Mouse (Mus musculus) CH12.LX (cell line): ENCODE data around the gene RPS10-NUDT3. TPM values are rescaled to one million over a fixed set of nuclear protein-coding genes. Genes with fewer than 3 reads are reported as not detected.

Experiments used
- DNase-seq: peaks from one replicate; pipeline ENCODE4 v3.0.0-alpha.2; 2013; ENCODE audit errors: extremely low read depth
- H3K27ac ChIP-seq: 2 replicates; pipeline ENCODE4 v1.5.1; 2012; ENCODE audit warnings: low read depth, mild to moderate bottlenecking, control low read depth, moderate library complexity; ENCODE audit not compliant: insufficient read depth
- H3K27me3 ChIP-seq: replicated peaks from 2 replicates; pipeline ENCODE3; 2012; ENCODE audit warnings: inconsistent platforms
- H3K36me3 ChIP-seq, 2 experiments: replicated peaks in 1 of 2; 2 replicates each; pipeline versions ENCODE3 to v1.6.1; 2012; ENCODE audit warnings: inconsistent platforms in 1 of 2, low read length in 1 of 2, mild to moderate bottlenecking in 1 of 2, mixed read lengths in 1 of 2, moderate library complexity in 1 of 2; ENCODE audit not compliant: control insufficient read depth in 1 of 2, insufficient read depth in 1 of 2
- H3K4me1 ChIP-seq, 2 experiments: 2 replicates each; pipeline ENCODE4 v1.6.1; 2012; ENCODE audit warnings: inconsistent platforms in 1 of 2, moderate library complexity in 1 of 2; ENCODE audit not compliant: insufficient read depth in 2 of 2, control insufficient read depth in 1 of 2
- H3K4me2 ChIP-seq: 2 replicates; pipeline ENCODE4 v1.6.1; 2012; ENCODE audit warnings: low read depth, mild to moderate bottlenecking, control low read depth; ENCODE audit not compliant: poor library complexity, insufficient read depth, severe bottlenecking
- H3K4me3 ChIP-seq, 3 experiments: fragments of 150-350 bp in 1 of 3; sonication (generic) in 1 of 3; replicated peaks in 1 of 3; 2 replicates each; pipeline versions ENCODE3 to v1.5.1; 2011 to 2012; ENCODE audit warnings: low read depth in 2 of 3, low read length in 2 of 3, mild to moderate bottlenecking in 2 of 3, moderate library complexity in 2 of 3, control low read depth in 1 of 3, improper control_type of control experiment in 1 of 3, inconsistent platforms in 1 of 3, mixed read lengths in 1 of 3; ENCODE audit not compliant: poor library complexity in 1 of 3
- H3K79me2 ChIP-seq: replicated peaks from 2 replicates; pipeline ENCODE4 v1.6.1; 2012; ENCODE audit warnings: mild to moderate bottlenecking, moderate library complexity; ENCODE audit not compliant: control insufficient read depth, poor library complexity, insufficient read depth, severe bottlenecking; ENCODE audit errors: extremely low read depth
- H3K9ac ChIP-seq: 2 replicates; pipeline ENCODE4 v1.6.1; 2012; ENCODE audit warnings: low read depth, mild to moderate bottlenecking, control low read depth, moderate library complexity; ENCODE audit not compliant: insufficient read depth
- H3K9me3 ChIP-seq: replicated peaks from 2 replicates; pipeline ENCODE3; 2012; ENCODE audit warnings: low read length, inconsistent platforms, mixed read lengths
- BHLHE40 ChIP-seq: IDR thresholded peaks from 2 replicates; pipeline ENCODE4 v1.6.1; 2011; ENCODE audit warnings: mild to moderate bottlenecking, low read depth, low read length, improper control_type of control experiment
- CHD1 ChIP-seq: IDR thresholded peaks from 2 replicates; pipeline ENCODE4 v1.6.1; 2012; ENCODE audit warnings: low read depth, low read length, improper control_type of control experiment, inconsistent platforms
- CHD2 ChIP-seq: IDR thresholded peaks from 2 replicates; pipeline ENCODE4 v1.6.1; 2011; ENCODE audit warnings: low read length, improper control_type of control experiment
- CTCF ChIP-seq, 2 experiments: IDR thresholded peaks in 1 of 2; conservative IDR thresholded peaks in 1 of 2; 2 replicates each; pipeline ENCODE4 v1.5.1; 2011 to 2012; ENCODE audit warnings: low read depth in 2 of 2, low read length in 2 of 2, improper control_type of control experiment in 1 of 2, inconsistent platforms in 1 of 2, mild to moderate bottlenecking in 1 of 2, moderate library complexity in 1 of 2
- ELF1 ChIP-seq: IDR thresholded peaks from 2 replicates; pipeline ENCODE4 v1.6.1; 2014; ENCODE audit warnings: low read depth, mild to moderate bottlenecking, inconsistent platforms, low read length, improper control_type of control experiment
- EP300 ChIP-seq: IDR thresholded peaks from 2 replicates; pipeline ENCODE4 v1.6.1; 2011; ENCODE audit warnings: low read length, improper control_type of control experiment
- HCFC1 ChIP-seq: IDR thresholded peaks from 2 replicates; pipeline ENCODE4 v1.6.1; 2012; ENCODE audit warnings: low read depth, mild to moderate bottlenecking, inconsistent platforms, low read length, improper control_type of control experiment
- IRF4 ChIP-seq: IDR thresholded peaks from 2 replicates; pipeline ENCODE4 v1.6.1; 2014; ENCODE audit warnings: low read depth, mild to moderate bottlenecking, inconsistent platforms, low read length, improper control_type of control experiment
- JUND ChIP-seq: conservative IDR thresholded peaks from 2 replicates; pipeline ENCODE4 v1.6.1; 2011; ENCODE audit warnings: low read depth, low read length, improper control_type of control experiment
- MAX ChIP-seq: IDR thresholded peaks from 2 replicates; pipeline ENCODE4 v1.6.1; 2011; ENCODE audit warnings: low read length, improper control_type of control experiment
- MAZ ChIP-seq: IDR thresholded peaks from 2 replicates; pipeline ENCODE4 v1.6.1; 2012; ENCODE audit warnings: low read depth, mild to moderate bottlenecking, inconsistent platforms, low read length, improper control_type of control experiment, moderate library complexity
- MEF2A ChIP-seq: IDR thresholded peaks from 2 replicates; pipeline ENCODE4 v1.6.1; 2014; ENCODE audit warnings: low read depth, mild to moderate bottlenecking, inconsistent platforms, low read length, improper control_type of control experiment, borderline replicate concordance
- MXI1 ChIP-seq: IDR thresholded peaks from 2 replicates; pipeline ENCODE4 v1.6.1; 2011; ENCODE audit warnings: mild to moderate bottlenecking, low read depth, low read length, improper control_type of control experiment
- MYC ChIP-seq: IDR thresholded peaks from 2 replicates; pipeline ENCODE4 v1.6.1; 2011; ENCODE audit warnings: low read depth, mild to moderate bottlenecking, improper control_type of control experiment, low read length
- NELFE ChIP-seq: IDR thresholded peaks from 2 replicates; pipeline ENCODE4 v1.6.1; 2011; ENCODE audit warnings: low read depth, low read length, improper control_type of control experiment
- NRF1 ChIP-seq: IDR thresholded peaks from 2 replicates; pipeline ENCODE4 v1.6.1; 2014; ENCODE audit warnings: low read depth, mild to moderate bottlenecking, inconsistent platforms, low read length, improper control_type of control experiment, moderate library complexity
- PAX5 ChIP-seq: IDR thresholded peaks from 2 replicates; pipeline ENCODE4 v1.6.1; 2012; ENCODE audit warnings: low read length, inconsistent platforms, mixed read lengths
- POLR2A ChIP-seq: IDR thresholded peaks from 2 replicates; pipeline ENCODE4 v1.6.1; 2011; ENCODE audit warnings: low read depth, mild to moderate bottlenecking, improper control_type of control experiment, low read length
- POLR2AphosphoS2 ChIP-seq: IDR thresholded peaks from 2 replicates; pipeline ENCODE4 v1.6.1; 2011; ENCODE audit warnings: low read depth, low read length, improper control_type of control experiment
- RAD21 ChIP-seq: IDR thresholded peaks from 2 replicates; pipeline ENCODE4 v1.6.1; 2011; ENCODE audit warnings: low read depth, mild to moderate bottlenecking, low read length, improper control_type of control experiment, moderate library complexity
- SIN3A ChIP-seq: IDR thresholded peaks from 2 replicates; pipeline ENCODE4 v1.6.1; 2012; ENCODE audit warnings: low read length, improper control_type of control experiment, inconsistent platforms
- SMC3 ChIP-seq: IDR thresholded peaks from 2 replicates; pipeline ENCODE4 v1.6.1; 2011; ENCODE audit warnings: low read depth, low read length, improper control_type of control experiment
- TCF12 ChIP-seq: IDR thresholded peaks from 2 replicates; pipeline ENCODE4 v1.6.1; 2014; ENCODE audit warnings: low read depth, mild to moderate bottlenecking, inconsistent platforms, low read length, improper control_type of control experiment
- UBTF ChIP-seq: IDR thresholded peaks from 2 replicates; pipeline ENCODE4 v1.6.1; 2012; ENCODE audit warnings: low read depth, mild to moderate bottlenecking, inconsistent platforms, low read length, improper control_type of control experiment, moderate library complexity
- USF1 ChIP-seq: IDR thresholded peaks from 2 replicates; pipeline ENCODE4 v1.6.1; 2014; ENCODE audit warnings: low read depth, mild to moderate bottlenecking, inconsistent platforms, low read length, improper control_type of control experiment
- USF2 ChIP-seq: conservative IDR thresholded peaks from 2 replicates; pipeline ENCODE4 v1.6.1; 2011; ENCODE audit warnings: low read depth, low read length, improper control_type of control experiment
- ZKSCAN1 ChIP-seq: IDR thresholded peaks from 2 replicates; pipeline ENCODE4 v1.6.1; 2012; ENCODE audit warnings: low read depth, inconsistent platforms, low read length, improper control_type of control experiment, borderline replicate concordance
- ZMIZ1 ChIP-seq: IDR thresholded peaks from 2 replicates; pipeline ENCODE4 v1.6.1; 2012; ENCODE audit warnings: low read depth, mild to moderate bottlenecking, inconsistent platforms, low read length, improper control_type of control experiment
- ZNF384 ChIP-seq: IDR thresholded peaks from 2 replicates; pipeline ENCODE4 v1.6.1; 2012; ENCODE audit warnings: low read depth, low read length, improper control_type of control experiment, inconsistent platforms
- dilution Hi-C: fragments of 300-500 bp; cut with MboI; formaldehyde crosslinking; loops from 2 replicates; pipeline ENCODE4 v1.14.3; 2020; ENCODE audit warnings: low sequenced_read_pairs; ENCODE audit not compliant: extremely low pct_unique_long_range_greater_than_20kb, extremely low pct_ligation_motif_present
- in situ Hi-C: fragments of 300-500 bp; cut with MboI; formaldehyde crosslinking; loops from 3 replicates; pipeline ENCODE4 v1.14.3; 2019; ENCODE audit warnings: low sequenced_read_pairs, low pct_ligation_motif_present, low pct_unique_long_range_greater_than_20kb, mixed read lengths
- polyA plus RNA-seq: library from polyadenylated mRNA; unstranded; fragments of >175 nt; gene quantifications from 2 replicates; pipeline ENCODE4 v1.2.1, GENCODE M21; 2012; ENCODE audit warnings: low read depth; ENCODE audit not compliant: insufficient read length
- total RNA-seq, 2 experiments: library from RNA; depleted of rRNA; stranded (reverse); fragments of 300-350 nt in 1 of 2; fragments of >200 nt in 1 of 2; gene quantifications; 2 replicates each; pipeline ENCODE4 v1.2.3; 2012 to 2014

Gene RPS10-NUDT3
- total and polyA plus RNA-seq, 3 experiments: 30.3 TPM; not detected in 2

- Histone ChIP-seq H3K79me2 (peaks cover 14% of the 10 kb centered on the region), H3K36me3 (peaks cover 16 to 24% of the 10 kb centered on the region in 2 experiments), H3K27me3 (no peaks in the 10 kb centered on the region), H3K4me1 (peaks cover 19 to 38% of the 10 kb centered on the region in 2 experiments), H3K27ac (no peak overlapping the region), H3K9ac (peak overlapping the region; percentile 36; the same call in 1 of the 2 replicates), H3K9me3 (no peaks in the 10 kb centered on the region), H3K4me2 (peak overlapping the region; percentile 26), H3K4me3 (peak overlapping the region; percentile 35 to 74 (median 62))
- in situ Hi-C loops (loop anchor here (5.0 kb wide), 1 partner anchor 66 kb away; no protein-coding TSS in a partner anchor), dilution Hi-C loops (no loop called here)
- no peak for DNase-seq
- TF ChIP-seq POLR2A (peak; percentile 64; the same call in 1 of the 2 replicates), BHLHE40 (no peak)
Measured at GRCm38 (mm10) chr17:27565942-27566267, 69.1 kb downstream of the RPS10-NUDT3 start.

GRCm38 (mm10) chr17:27565163-27565941 is 69.7 kb downstream of the RPS10-NUDT3 start, which contains the start of gene AI413582:
Gene AI413582, minus strand, starts transcription at chr17:27565756.
- Histone ChIP-seq H3K79me2 (peaks cover 20% of the 10 kb centered on the region), H3K4me3 (peak within 1 kb of the TSS; percentile 71 to 75 (median 74)), H3K9ac (peak within 1 kb of the TSS; percentile 44; the same call in 1 of the 2 replicates), H3K27me3 (no peaks in the 10 kb centered on the region), H3K9me3 (no peaks in the 10 kb centered on the region), H3K4me1 (peaks cover 20 to 44% of the 10 kb centered on the region in 2 experiments), H3K27ac (peak within 1 kb of the TSS; percentile 39), H3K36me3 (peaks cover 16 to 29% of the 10 kb centered on the region in 2 experiments), H3K4me2 (peak within 1 kb of the TSS; percentile 64)
- dilution Hi-C loops: no loop called here
- TF ChIP-seq NELFE (peak; percentile 79), PAX5 (no peak), EP300 (peak; percentile 19; the same call in 1 of the 2 replicates), MAZ (peak; percentile 97), UBTF (no peak), MYC (0 out of 2 replicates have a peak, but pooled peaks have one; percentile 13), SMC3 (peak; percentile 78), ZMIZ1 (peak; percentile 87), MAX (peak; percentile 58), JUND (no peak), POLR2AphosphoS2 (no peak), ELF1 (peak; percentile 88), RAD21 (peak; percentile 74), TCF12 (peak; percentile 81), CHD1 (no peak), USF2 (no peak; the same call in 1 of the 2 replicates), ZKSCAN1 (no peak), HCFC1 (peak; percentile 62), SIN3A (peak; percentile 52; the same call in 1 of the 2 replicates), NRF1 (peak; percentile 37; the same call in 1 of the 2 replicates), IRF4 (peak; percentile 67), MXI1 (peak; percentile 92), ZNF384 (no peak), POLR2A (peak; percentile 91), USF1 (peak; percentile 75), MEF2A (peak; percentile 69), CHD2 (peak; percentile 25; the same call in 1 of the 2 replicates), CTCF (conservative IDR thresholded peaks at IDR 0.05 in 1 of 2, IDR thresholded peaks at IDR 0.05 in 1 of 2; ENCODE audit: low read depth in 2 of 2, low read length in 2 of 2) (peak in 1 of 2 experiments; percentile 90; a peak in 2 of 4 replicates), BHLHE40 (peak; percentile 56)
- in situ Hi-C loops: loop anchor here (5.0 kb wide), 1 partner anchor 67 kb away; no protein-coding TSS in a partner anchor
- peak; percentile 95 for DNase-seq
